Mouse (Mus musculus): Measurements from ENCODE around the gene Zfp760. TPM values are rescaled to one million over a fixed set of nuclear protein-coding genes. Genes with fewer than 3 reads are reported as not detected.
"Not testable (repeated sequence)": the region's sequence is repeated elsewhere in the genome, so short reads cannot be mapped to it uniquely, and the experiment has no call there.

The Zfp760 gene
- polyA plus RNA-seq (2015; fragmentation: Nextera tagmentation; extraction: Ambion mirVana): 5.3 and 6.0 TPM in 2 replicates

DNA sequence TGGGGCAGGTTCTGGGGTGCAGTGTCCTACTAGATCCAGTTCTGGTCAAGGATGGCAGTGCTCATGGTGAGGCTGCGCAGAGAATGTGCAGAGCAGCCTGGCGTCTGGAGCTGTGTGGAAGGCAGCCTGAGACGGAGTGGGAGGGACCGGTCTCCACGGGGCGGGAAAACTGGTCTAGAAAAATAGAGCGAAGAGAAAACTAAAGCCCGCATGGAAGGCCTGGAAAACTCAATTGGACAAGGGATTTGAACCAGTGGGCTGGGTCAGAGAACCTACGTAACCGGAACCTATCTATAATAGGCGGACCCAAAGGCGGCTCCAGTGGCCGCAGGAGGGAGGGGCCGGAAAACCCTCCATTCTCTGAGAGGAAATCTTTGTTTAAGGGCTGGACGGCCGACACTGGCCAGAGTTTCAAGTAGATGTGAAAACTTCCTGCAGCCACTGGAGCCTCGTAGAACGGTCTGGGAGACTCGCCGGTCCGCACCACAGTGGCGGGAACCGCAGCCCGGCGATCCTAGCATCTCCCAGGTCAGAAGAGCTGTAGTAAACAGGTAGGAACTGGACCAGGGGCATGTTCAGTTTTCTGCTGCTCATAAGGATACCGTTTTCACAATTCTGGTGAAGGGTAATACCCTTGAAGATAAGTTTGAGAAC lies at the start of gene Zfp760:
Zfp760 (plus strand) TSS at position 399 of the 654 bp plus-strand sequence.
- peak within 1 kb of the TSS; percentile 71 for H3K4me3 ChIP-seq
- peaks cover 8% of the 10 kb centered on the region for H3K4me1 ChIP-seq (replicated peaks)
- no peaks in the 10 kb centered on the region for H3K9me3 ChIP-seq (replicated peaks)
- peak within 1 kb of the TSS; percentile 94 for H3K27ac ChIP-seq
- H3K36me3 ChIP-seq: 0 out of 2 replicates have a peak, but pooled peaks cover 5% of the 10 kb centered on the region
- peak within 1 kb of the TSS; percentile 69 for H3K9ac ChIP-seq
- ATAC-seq (replicated peaks; ENCODE audit: insufficient number of reproducible peaks, insufficient read depth, low FRiP score, low read depth): peak; percentile 97
- H3K27me3 ChIP-seq: no peaks in the 10 kb centered on the region
- WGBS: 6% methylated on average over 26 of the region's 26 CpGs
- peak within 1 kb of the TSS; percentile 67 for H3K4me2 ChIP-seq

DNA sequence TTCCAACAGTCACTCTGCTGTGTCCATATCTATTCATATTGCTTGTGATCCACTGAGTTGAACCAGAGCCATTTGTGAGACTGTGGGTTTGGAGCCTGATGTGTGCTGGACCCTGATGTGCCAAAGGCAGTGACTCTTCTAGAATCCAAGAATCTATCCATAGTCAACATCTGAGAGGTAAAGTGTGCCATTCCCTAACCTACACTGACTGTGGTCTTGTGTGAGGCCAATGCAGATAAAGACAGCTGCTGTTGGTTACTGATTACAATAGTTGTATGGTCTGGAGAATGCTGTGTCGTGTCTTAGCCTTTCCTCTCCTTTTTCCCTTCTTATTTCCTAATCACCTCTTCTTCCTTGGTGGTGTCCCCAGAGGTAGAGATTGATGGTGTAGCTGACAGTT lies 28.7 kb upstream of the Zfp760 start:
- H3K27ac ChIP-seq; ATAC-seq (replicated peaks; ENCODE audit: insufficient number of reproducible peaks, insufficient read depth, low FRiP score, low read depth); H3K4me1 ChIP-seq (replicated peaks); H3K36me3 ChIP-seq; H3K9me3 ChIP-seq (replicated peaks); H3K27me3 ChIP-seq; H3K4me3 ChIP-seq; H3K4me2 ChIP-seq; H3K9ac ChIP-seq: not testable (repeated sequence)
- WGBS: 17% methylated on average over 1 of the region's 1 CpGs

DNA sequence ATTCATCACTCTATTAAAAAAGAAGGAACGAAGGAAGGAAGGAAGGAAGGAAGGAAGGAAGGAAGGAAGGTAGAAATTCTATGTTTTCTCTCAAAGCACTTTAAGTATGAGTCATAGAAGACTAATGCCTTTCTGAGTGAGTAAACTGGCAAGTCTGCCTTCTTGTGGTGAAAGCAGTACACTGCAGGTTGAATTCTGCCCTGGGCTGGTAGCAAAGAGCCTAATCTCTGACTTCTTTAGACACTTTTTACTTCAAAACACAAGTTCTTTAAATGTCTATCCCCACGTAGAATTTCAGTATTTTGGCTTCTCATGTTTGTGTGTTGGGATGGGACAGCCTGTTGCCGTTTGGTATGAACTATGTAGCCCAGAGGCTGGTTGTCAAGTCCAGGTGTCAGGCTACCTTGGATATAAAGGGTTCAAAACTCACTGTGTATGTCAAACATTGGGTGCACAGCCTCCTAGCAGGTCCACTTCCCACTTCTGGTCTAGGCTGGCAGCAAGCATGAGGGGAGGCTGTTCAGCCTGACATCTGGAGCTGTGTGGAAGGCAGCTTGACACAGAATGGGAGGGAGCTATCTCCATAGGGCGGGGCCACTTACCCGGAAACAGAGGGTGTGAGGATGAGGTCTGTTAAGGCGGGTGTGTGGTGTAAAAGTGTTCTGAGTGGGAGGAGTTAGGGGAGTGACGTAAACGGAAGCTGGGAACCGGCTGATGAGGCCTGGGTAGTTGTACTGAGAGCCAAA lies 28.1 kb upstream of the Zfp760 start:
- Histone ChIP-seq H3K4me2 (peak overlapping the region; percentile 70), H3K36me3 (no peaks in the 10 kb centered on the region), H3K4me1 (replicated peaks) (no peaks in the 10 kb centered on the region), H3K27me3 (no peaks in the 10 kb centered on the region), H3K9me3 (replicated peaks) (no peaks in the 10 kb centered on the region), H3K9ac (peak overlapping the region; percentile 50), H3K27ac (peak overlapping the region; percentile 65), H3K4me3 (peak overlapping the region; percentile 59)
- peak; percentile 100 for ATAC-seq (replicated peaks; ENCODE audit: insufficient number of reproducible peaks, insufficient read depth, low FRiP score, low read depth)
- WGBS: 2% methylated on average over 9 of the region's 9 CpGs

DNA sequence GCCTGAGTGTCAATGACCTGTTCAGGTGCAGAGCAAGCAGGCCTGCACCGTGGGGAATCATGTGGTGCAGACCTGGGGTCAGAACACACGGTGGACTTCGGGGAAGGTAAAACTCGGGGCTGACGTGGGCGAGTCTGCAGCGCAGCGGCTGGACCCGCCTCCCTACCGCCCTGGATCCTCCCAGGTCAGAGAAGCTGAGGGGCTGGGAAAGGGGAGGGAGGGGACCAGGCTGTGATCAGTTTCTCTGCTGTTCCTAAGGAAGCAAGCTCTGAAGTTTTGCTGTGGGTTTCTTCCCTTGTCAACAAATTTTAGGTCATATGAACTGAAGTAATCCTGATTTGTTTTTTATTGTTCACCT lies 27.5 kb upstream of the Zfp760 start:
- Histone ChIP-seq H3K4me2 (peak overlapping the region; percentile 70), H3K27ac (peak overlapping the region; percentile 65), H3K9ac (peak overlapping the region; percentile 50), H3K4me3 (peak overlapping the region; percentile 59)
- WGBS: under 1% methylated on average over 10 of the region's 10 CpGs
- H3K27me3 ChIP-seq; H3K4me1 ChIP-seq (replicated peaks); H3K36me3 ChIP-seq; H3K9me3 ChIP-seq (replicated peaks): not testable (repeated sequence)
- peak; percentile 75 for ATAC-seq (replicated peaks; ENCODE audit: insufficient number of reproducible peaks, insufficient read depth, low FRiP score, low read depth)

DNA sequence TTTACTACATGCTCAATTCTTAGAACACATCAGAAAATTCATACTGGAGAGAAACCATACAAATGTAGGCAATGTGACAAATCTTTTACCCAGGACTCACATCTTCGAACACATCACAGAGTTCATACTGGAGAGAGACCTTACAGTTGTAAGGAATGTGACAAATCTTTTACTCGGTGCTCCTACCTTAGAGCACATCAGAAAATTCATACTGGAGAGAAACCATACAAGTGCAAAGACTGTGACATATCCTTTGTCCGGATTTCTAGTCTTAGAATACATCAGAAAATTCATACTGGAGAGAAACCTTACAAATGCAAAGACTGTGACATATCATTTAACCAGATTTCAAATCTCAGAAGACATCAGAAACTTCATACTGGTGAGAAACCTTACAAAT lies 16.0 kb upstream of the Zfp760 start, which contains the start of gene Gm10226:
Gm10226 (plus strand) TSS at position 301 of the 400 bp plus-strand sequence.
- Histone ChIP-seq H3K4me3 (no peak within 1 kb of the TSS), H3K36me3 (peaks cover 17% of the 10 kb centered on the region), H3K4me1 (replicated peaks) (no peaks in the 10 kb centered on the region), H3K9ac (no peak within 1 kb of the TSS), H3K9me3 (replicated peaks) (no peaks in the 10 kb centered on the region), H3K27me3 (no peaks in the 10 kb centered on the region), H3K4me2 (no peak within 1 kb of the TSS), H3K27ac (no peak within 1 kb of the TSS)
- ATAC-seq (replicated peaks; ENCODE audit: insufficient number of reproducible peaks, insufficient read depth, low FRiP score, low read depth): no peak
- 80% methylated on average over 3 of the region's 3 CpGs for WGBS

DNA sequence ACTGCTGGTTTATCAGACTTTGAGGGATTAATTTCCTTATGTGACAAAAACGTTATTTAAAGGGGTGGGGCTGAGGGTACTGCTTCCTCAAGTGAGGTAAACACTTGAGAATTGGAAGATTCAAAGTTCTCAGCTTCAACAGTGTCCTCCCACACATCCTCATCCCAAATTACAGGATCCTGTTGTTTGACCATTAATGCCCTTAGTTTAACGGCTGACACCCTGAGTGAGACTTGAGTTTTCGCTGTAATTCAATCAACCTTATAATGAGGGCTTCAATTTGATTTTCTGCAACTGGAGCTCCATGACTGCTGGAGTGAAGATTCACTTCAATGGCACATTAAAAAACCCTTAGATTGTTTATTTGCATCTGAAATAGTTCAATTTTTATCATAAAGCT lies 14.2 kb upstream of the Zfp760 start:
- no peak overlapping the region for H3K27ac ChIP-seq
- WGBS: 74% methylated on average over 3 of the region's 3 CpGs

DNA sequence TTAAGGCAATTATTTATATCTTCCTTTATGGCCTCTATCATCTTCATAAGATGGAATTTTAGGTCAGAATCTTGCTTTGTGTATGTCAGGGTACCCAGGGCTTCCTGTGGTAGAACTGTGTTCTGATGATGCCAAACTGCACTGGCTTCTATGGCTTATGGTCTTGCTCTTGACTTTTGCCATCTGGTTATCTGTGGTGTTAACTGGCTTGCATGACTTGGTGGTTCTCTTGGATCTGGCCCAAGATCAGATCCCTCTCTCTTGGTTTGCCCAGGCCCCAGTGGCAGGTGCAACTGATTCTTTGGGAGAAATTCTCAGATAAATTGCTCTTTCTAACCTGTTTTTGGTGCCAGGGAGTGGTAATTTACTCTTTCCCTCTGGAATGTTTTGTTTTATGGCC lies 11.5 kb upstream of the Zfp760 start:
- Histone ChIP-seq H3K9me3 (replicated peaks) (no peaks in the 10 kb centered on the region), H3K27ac (no peak overlapping the region), H3K36me3 (peaks cover 6% of the 10 kb centered on the region; the same call in 1 of the 2 replicates), H3K4me3 (no peak overlapping the region), H3K27me3 (no peaks in the 10 kb centered on the region), H3K9ac (no peak overlapping the region), H3K4me1 (replicated peaks) (no peaks in the 10 kb centered on the region), H3K4me2 (no peak overlapping the region)
- ATAC-seq (replicated peaks; ENCODE audit: insufficient number of reproducible peaks, insufficient read depth, low FRiP score, low read depth): no peak

More for the DNA sequence above, 14.2 kb upstream of the Zfp760 start:
- Histone ChIP-seq H3K4me1 (replicated peaks) (no peaks in the 10 kb centered on the region), H3K36me3 (peaks cover 17% of the 10 kb centered on the region), H3K4me3 (no peak overlapping the region), H3K9ac (no peak overlapping the region), H3K9me3 (replicated peaks) (no peaks in the 10 kb centered on the region), H3K27me3 (no peaks in the 10 kb centered on the region), H3K4me2 (no peak overlapping the region)
- no peak for ATAC-seq (replicated peaks; ENCODE audit: insufficient number of reproducible peaks, insufficient read depth, low FRiP score, low read depth)

DNA sequence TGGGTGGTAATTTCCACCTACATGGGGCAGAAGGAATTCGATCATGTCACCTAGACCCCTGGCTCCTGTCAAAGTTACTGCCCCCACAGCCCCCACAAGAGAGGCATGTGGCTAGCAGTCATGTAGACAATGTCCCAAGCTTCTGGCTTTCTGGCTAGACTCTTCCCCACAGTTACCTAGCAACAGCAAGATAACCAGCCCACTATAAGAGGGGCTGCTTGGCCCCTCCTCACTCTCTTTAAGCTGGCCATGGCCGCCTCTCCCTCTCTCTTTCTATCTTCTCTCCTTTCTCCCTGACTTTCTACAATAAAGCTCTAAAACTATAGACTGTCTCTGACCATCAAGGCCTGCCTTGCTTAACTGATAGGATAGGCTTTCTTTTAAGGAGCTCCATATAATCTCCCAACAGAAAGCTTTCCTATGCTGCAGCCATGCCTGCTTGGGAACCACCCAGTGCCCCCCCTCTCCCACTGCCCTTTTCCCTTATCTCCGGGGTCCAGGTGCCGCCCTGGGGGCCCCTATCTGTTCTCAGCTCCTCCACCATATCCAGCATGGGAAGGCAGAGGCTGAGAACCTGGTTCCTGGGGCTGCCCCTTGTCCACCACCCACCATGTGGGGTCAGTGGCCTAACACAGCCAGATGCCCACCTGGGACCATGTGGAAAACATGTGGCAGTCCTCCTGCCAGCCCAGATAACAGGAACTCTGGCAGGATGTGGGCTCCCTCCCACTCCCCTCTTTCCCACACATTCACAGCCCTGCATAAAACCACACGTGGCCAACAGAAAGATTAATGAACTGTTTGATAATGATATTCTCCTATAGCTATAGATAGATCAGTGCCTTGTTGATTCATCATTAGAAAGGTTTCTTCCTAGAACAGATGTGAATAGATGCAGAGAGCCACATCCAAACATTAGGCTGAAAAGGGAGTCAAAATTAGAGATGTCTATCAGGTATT lies 5.0 kb upstream of the Zfp760 start:
- H3K4me3 ChIP-seq: no peak overlapping the region
- H3K36me3 ChIP-seq: no peaks in the 10 kb centered on the region
- 25% methylated on average over 5 of the region's 5 CpGs for WGBS
- no peaks in the 10 kb centered on the region for H3K27me3 ChIP-seq
- H3K4me2 ChIP-seq: no peak overlapping the region
- no peaks in the 10 kb centered on the region for H3K9me3 ChIP-seq (replicated peaks)
- H3K4me1 ChIP-seq (replicated peaks): no peaks in the 10 kb centered on the region
- ATAC-seq (replicated peaks; ENCODE audit: insufficient number of reproducible peaks, insufficient read depth, low FRiP score, low read depth): no peak
- H3K9ac ChIP-seq: no peak overlapping the region
- H3K27ac ChIP-seq: no peak overlapping the region

DNA sequence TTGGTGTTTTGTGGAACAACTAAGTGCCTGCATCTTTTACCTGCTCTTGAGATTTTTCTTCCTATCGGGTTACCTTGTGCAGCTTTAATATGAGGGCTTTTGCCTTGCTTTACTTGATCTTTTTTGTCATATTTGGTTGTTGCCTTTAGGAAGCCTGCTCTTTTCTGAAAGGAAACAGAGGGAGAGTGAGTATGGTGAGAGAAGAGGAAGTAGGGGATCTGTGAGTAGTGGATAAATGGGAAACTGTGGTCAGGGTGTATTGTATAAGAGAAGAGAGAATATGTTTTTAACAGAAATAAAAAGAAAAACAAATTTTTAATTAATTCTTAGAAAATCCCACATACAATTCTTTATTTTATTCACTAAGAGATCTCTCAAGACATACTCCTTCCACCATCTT lies 4.1 kb upstream of the Zfp760 start:
- no peak overlapping the region for H3K27ac ChIP-seq

DNA sequence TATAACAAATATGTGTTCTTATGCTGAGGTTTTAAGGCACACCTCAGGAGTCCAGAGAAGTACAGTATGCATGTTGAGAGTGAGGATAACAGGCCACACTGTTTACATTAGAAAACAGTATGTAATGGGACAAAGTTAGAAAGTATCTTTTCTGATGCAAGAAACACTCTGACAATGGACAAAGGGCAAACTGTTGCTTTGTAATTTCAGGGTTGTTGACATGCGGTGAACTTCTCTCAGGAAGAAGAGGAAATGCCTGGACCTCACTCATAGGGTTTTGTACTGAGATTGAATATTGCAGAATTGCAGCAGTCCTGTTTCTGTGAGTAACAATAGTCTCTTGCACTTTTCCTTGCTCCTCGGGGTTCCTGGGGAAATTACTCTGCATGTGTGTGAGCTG lies 860 bp downstream of the Zfp760 start:
- Histone ChIP-seq H3K4me2 (peak overlapping the region; percentile 67), H3K36me3 (peaks cover 9% of the 10 kb centered on the region; the same call in 1 of the 2 replicates), H3K27ac (peak overlapping the region; percentile 94; the same call in 1 of the 2 replicates), H3K9me3 (replicated peaks) (no peaks in the 10 kb centered on the region), H3K9ac (peak overlapping the region; percentile 20; the same call in 1 of the 2 replicates), H3K4me1 (replicated peaks) (peaks cover 8% of the 10 kb centered on the region), H3K4me3 (peak overlapping the region; percentile 71), H3K27me3 (no peaks in the 10 kb centered on the region)
- no peak for ATAC-seq (replicated peaks; ENCODE audit: insufficient number of reproducible peaks, insufficient read depth, low FRiP score, low read depth)
- 50% methylated on average over 2 of the region's 2 CpGs for WGBS

More for the DNA sequence above, 4.1 kb upstream of the Zfp760 start:
- WGBS: 80% methylated on average over 1 of the region's 1 CpGs
- Histone ChIP-seq H3K4me3 (no peak overlapping the region), H3K9ac (no peak overlapping the region), H3K9me3 (replicated peaks) (no peaks in the 10 kb centered on the region), H3K4me2 (no peak overlapping the region), H3K27me3 (no peaks in the 10 kb centered on the region), H3K36me3 (no peaks in the 10 kb centered on the region), H3K4me1 (replicated peaks) (peaks cover 2% of the 10 kb centered on the region)
- no peak for ATAC-seq (replicated peaks; ENCODE audit: insufficient number of reproducible peaks, insufficient read depth, low FRiP score, low read depth)

DNA sequence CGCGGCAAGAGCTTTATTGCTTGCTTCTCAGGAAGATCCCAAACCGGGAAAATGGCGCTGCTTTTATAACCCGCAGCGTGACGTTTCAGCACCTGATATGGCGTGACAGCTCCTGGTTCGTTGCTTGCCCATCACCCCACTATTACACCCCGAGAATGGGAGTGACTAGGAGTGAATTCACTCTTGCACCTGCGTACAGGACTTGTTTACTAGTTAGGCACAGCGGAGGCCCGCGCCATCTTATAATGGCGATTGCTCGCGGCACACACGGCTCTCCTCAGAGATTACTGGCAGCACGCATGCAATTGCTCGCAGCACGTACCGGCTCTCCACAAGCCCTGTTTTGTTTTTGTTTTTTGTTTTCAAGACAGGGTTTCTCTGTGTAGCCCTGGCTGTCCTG lies 23.0 kb downstream of the Zfp760 start, which contains the start of gene Zfp229:
Zfp229 (plus strand) TSS at position 301 of the 400 bp plus-strand sequence.
- H3K4me3 ChIP-seq; H3K9me3 ChIP-seq (replicated peaks); ATAC-seq (replicated peaks; ENCODE audit: insufficient number of reproducible peaks, insufficient read depth, low FRiP score, low read depth); H3K36me3 ChIP-seq; H3K4me2 ChIP-seq; H3K27ac ChIP-seq; H3K4me1 ChIP-seq (replicated peaks); H3K27me3 ChIP-seq; H3K9ac ChIP-seq: not testable (repeated sequence)
- 95% methylated on average over 18 of the region's 22 CpGs for WGBS

Data from heart, embryonic 15.5 days (tissue).